23 mouse cellular contexts compared by ENCODE assay signal in genomic region chr14:55944575-55944974, GRCm38 (mm10). TPM values are rescaled to one million over a fixed set of nuclear protein-coding genes. Genes with fewer than 3 reads are reported as not detected.
DNase-seq lines count a peak whose midpoint lies in the region; ATAC-seq and TF ChIP-seq lines count a peak whose summit lies in the region.
"Had no signal": no experiment of that assay in that cellular context is flagged by ENCODE, and none has a peak within 500 bp of the region (broad histone marks: within the 10 kb centered on the region; RNA-seq: fewer than 3 reads in every experiment).

TSS of gene Cma1 (minus strand) at chr14:55944675.

- no peak for TF ChIP-seq EP300 in lung, postnatal 0 days (IDR thresholded peaks at IDR 0.05)
- no peak for TF ChIP-seq EP300 in stomach, postnatal 0 days (optimal IDR thresholded peaks at IDR 0.05)

- 67% methylated on average over 4 of the region's 4 CpGs for WGBS in lung, postnatal 0 days
- 78% methylated on average over 4 of the region's 4 CpGs for WGBS in limb, embryonic 15.5 days
- 85% methylated on average over 4 of the region's 4 CpGs for WGBS in stomach, postnatal 0 days

- no peaks in the 10 kb centered on the region for H3K36me3 ChIP-seq in lung, postnatal 0 days (ENCODE audit: insufficient read depth, low read length)
- no peaks in the 10 kb centered on the region for H3K36me3 ChIP-seq in limb, embryonic 15.5 days
- H3K36me3 ChIP-seq in stomach, postnatal 0 days (ENCODE audit: control insufficient read depth, insufficient read depth, low read length) = no peaks in the 10 kb centered on the region
- H3K36me3 ChIP-seq: heart, embryonic 13.5 days; hindbrain, embryonic 13.5 days had no signal

- H3K9ac ChIP-seq in lung, postnatal 0 days (replicated peaks; ENCODE audit: low read depth) = no peak within 1 kb of the TSS
- no peak within 1 kb of the TSS for H3K9ac ChIP-seq in limb, embryonic 15.5 days
- no peak within 1 kb of the TSS for H3K9ac ChIP-seq in stomach, postnatal 0 days (ENCODE audit: low read length)
- H3K9ac ChIP-seq: heart, embryonic 13.5 days; hindbrain, embryonic 13.5 days had no signal

- no peak for ATAC-seq in lung, postnatal 0 days
- no peak for ATAC-seq in limb, embryonic 15.5 days (ENCODE audit: insufficient number of reproducible peaks, low FRiP score, low TSS enrichment, low read depth)
- no peak for ATAC-seq in stomach, postnatal 0 days (ENCODE audit: low FRiP score, low TSS enrichment)
- ATAC-seq: forebrain, embryonic 16.5 days; hindbrain, postnatal 0 days had no signal

- no peak within 1 kb of the TSS for H3K4me2 ChIP-seq in lung, postnatal 0 days (replicated peaks; ENCODE audit: low read depth, low read length)
- H3K4me2 ChIP-seq in limb, embryonic 15.5 days = no peak within 1 kb of the TSS
- no peak within 1 kb of the TSS for H3K4me2 ChIP-seq in stomach, postnatal 0 days (replicated peaks; ENCODE audit: low read depth)
- H3K4me2 ChIP-seq: heart, embryonic 13.5 days; hindbrain, embryonic 13.5 days had no signal

- no peaks in the 10 kb centered on the region for H3K27me3 ChIP-seq in lung, postnatal 0 days (replicated peaks; ENCODE audit: insufficient read depth, low read length)
- H3K27me3 ChIP-seq in limb, embryonic 15.5 days = 0 out of 2 replicates have a peak, but pooled peaks cover 3% of the 10 kb centered on the region
- no peaks in the 10 kb centered on the region for H3K27me3 ChIP-seq in stomach, postnatal 0 days (ENCODE audit: control insufficient read depth, insufficient read depth, low read length)
- H3K27me3 ChIP-seq: heart, embryonic 13.5 days; hindbrain, embryonic 13.5 days had no signal

- H3K4me3 ChIP-seq in lung, postnatal 0 days (ENCODE audit: low read depth, low read length) = no peak within 1 kb of the TSS
- H3K4me3 ChIP-seq in limb, embryonic 15.5 days = no peak within 1 kb of the TSS
- H3K4me3 ChIP-seq in stomach, postnatal 0 days (ENCODE audit: low read depth, low read length) = no peak within 1 kb of the TSS
- H3K4me3 ChIP-seq: gastrocnemius, adult 2 months; heart, adult 2 months; heart, embryonic 13.5 days; hindbrain, embryonic 13.5 days had no signal

- no peaks in the 10 kb centered on the region for H3K9me3 ChIP-seq in lung, postnatal 0 days (ENCODE audit: low read length)
- H3K9me3 ChIP-seq in limb, embryonic 15.5 days = no peaks in the 10 kb centered on the region
- H3K9me3 ChIP-seq in stomach, postnatal 0 days (ENCODE audit: control insufficient read depth, low read length) = no peaks in the 10 kb centered on the region
- H3K9me3 ChIP-seq: heart, embryonic 13.5 days; hindbrain, embryonic 13.5 days had no signal

- no peak within 1 kb of the TSS for H3K27ac ChIP-seq in lung, postnatal 0 days (ENCODE audit: low read length)
- H3K27ac ChIP-seq in limb, embryonic 15.5 days = no peak within 1 kb of the TSS
- no peak within 1 kb of the TSS for H3K27ac ChIP-seq in stomach, postnatal 0 days (replicated peaks)
- H3K27ac ChIP-seq: gastrocnemius, adult 2 months; heart, adult 2 months; hindbrain, embryonic 13.5 days; hindbrain, postnatal 0 days had no signal

- no peak for TF ChIP-seq CTCF in lung, postnatal 0 days (IDR thresholded peaks at IDR 0.05)
- TF ChIP-seq CTCF in stomach, postnatal 0 days (IDR thresholded peaks at IDR 0.05; ENCODE audit: low read depth) = no peak

- no peak for DNase-seq in gastrocnemius, postnatal 4 days (ENCODE audit: low spot score in 2 of 2)
- no peak for DNase-seq in gastrocnemius, adult 18-20 months (ENCODE audit: low spot score)
- no peak for DNase-seq in lung, postnatal 0 days (ENCODE audit: low spot score)
- DNase-seq in lung, postnatal 4 days = no peak
- DNase-seq in stomach, postnatal 0 days (ENCODE audit: low spot score) = peak; percentile 9
- no peak for DNase-seq in frontal cortex, adult 2 months (ENCODE audit: extremely low spot score in 1 of 2, low spot score in 1 of 2)
- no peak for DNase-seq in left cerebral cortex, adult 8-10 months (ENCODE audit: low spot score in 2 of 2)
- DNase-seq: adrenal gland, adult 8-10 months; adrenal gland, postnatal 36 days; cerebellum, adult 11 months; cerebellum, adult 8-10 months; cerebellum, postnatal 14 days; gastrocnemius, adult 2 months; heart, adult 2 months had no signal

- H3K4me1 ChIP-seq in lung, postnatal 0 days (ENCODE audit: insufficient read depth, low read depth, low read length) = no peaks in the 10 kb centered on the region
- no peaks in the 10 kb centered on the region for H3K4me1 ChIP-seq in limb, embryonic 15.5 days
- no peaks in the 10 kb centered on the region for H3K4me1 ChIP-seq in stomach, postnatal 0 days (replicated peaks; ENCODE audit: control insufficient read depth, insufficient read depth)
- H3K4me1 ChIP-seq: hindbrain, embryonic 13.5 days had no signal

RNA-seq across cellular contexts. Expression of gene Cma1, which starts in this region (rescaled TPM):
- total RNA-seq in gastrocnemius, postnatal 4 days (2021) = 10 to 100 TPM; 70.9 to 91.6 TPM
- total RNA-seq in gastrocnemius, adult 18-20 months (2021) = 1 to 10 TPM; 3.2 to 3.3 TPM
- 7.6 and 10.4 TPM in 2 replicates for polyA plus RNA-seq in lung, postnatal 0 days (2015; fragmentation: Nextera tagmentation; extraction: Ambion mirVana)
- polyA plus RNA-seq in limb, embryonic 15.5 days (2015; fragmentation: Nextera tagmentation; extraction: Ambion mirVana) = 401 and 411 TPM in 2 replicates
- polyA plus RNA-seq in stomach, postnatal 0 days (2015; fragmentation: Nextera tagmentation; extraction: Ambion mirVana) = 15.4 and 17.5 TPM in 2 replicates
- polyA plus RNA-seq in frontal cortex, adult 2 months (2012; rRNA removed) = 0.08 and 0.11 TPM in 2 replicates
- total RNA-seq in left cerebral cortex, adult 8-10 months (2022) = not detected
- total RNA-seq: common myeloid progenitor, adult 5-6 weeks; ES-E14; hematopoietic stem cell, adult 5-6 weeks had no signal
- polyA plus RNA-seq: forebrain, embryonic 11.5 days; hindbrain, embryonic 13.5 days had no signal

Comparison
In these comparisons a context has a peak if more than half of its experiments do, and no peak if none do; other contexts are left out.
1. RNA of gene Cma1 (total RNA-seq): 70.9 to 91.6 TPM in gastrocnemius, postnatal 4 days; 3.2 to 3.3 TPM in gastrocnemius, adult 18-20 months and not detected in left cerebral cortex, adult 8-10 months; every median in the first group is over 10 times any median in the second.
2. RNA of gene Cma1 (polyA plus RNA-seq): 401 to 411 TPM in limb, embryonic 15.5 days; 15.4 to 17.5 TPM in stomach, postnatal 0 days, 7.6 to 10.4 TPM in lung, postnatal 0 days and 0.08 to 0.11 TPM in frontal cortex, adult 2 months; every median in the first group is over 10 times any median in the second.